Mouse (Mus musculus) limb, embryonic 14.5 days (tissue): ENCODE results near the gene Sugp2. TPM values are rescaled to one million over a fixed set of nuclear protein-coding genes. Genes with fewer than 3 reads are reported as not detected.

ENCODE experiments used
- ATAC-seq: fragments of 200-750 bp; cut with Nextera tagmentation; 2 replicates; pipeline ENCODE4 v1.8.0; 2017; ENCODE audit warnings: low read depth, moderate number of reproducible peaks, moderate TSS enrichment; ENCODE audit not compliant: low FRiP score
- DNase-seq: peaks from one replicate; pipeline ENCODE4 v3.0.0-alpha.2; 2015; ENCODE audit warnings: low spot score
- H3K27ac ChIP-seq: fragments of 300-500 bp; sonication (generic); replicated peaks from 2 replicates; pipeline ENCODE4 v1.5.1; 2014; ENCODE audit warnings: low read depth, mild to moderate bottlenecking, low read length, moderate library complexity, mixed read lengths
- H3K27me3 ChIP-seq: fragments of 300-500 bp; sonication (generic); 2 replicates; pipeline ENCODE4 v1.6.1; 2014; ENCODE audit warnings: low read length, mixed read lengths; ENCODE audit not compliant: control insufficient read depth, insufficient read depth
- H3K36me3 ChIP-seq: fragments of 300-500 bp; sonication (generic); 2 replicates; pipeline ENCODE4 v1.6.1; 2014; ENCODE audit warnings: mild to moderate bottlenecking, low read length, moderate library complexity, mixed read lengths; ENCODE audit not compliant: control insufficient read depth, insufficient read depth
- H3K4me1 ChIP-seq: fragments of 300-500 bp; sonication (generic); 2 replicates; pipeline ENCODE4 v1.6.1; 2014; ENCODE audit warnings: antibody characterized with exemption, low read length, mixed read lengths; ENCODE audit not compliant: control insufficient read depth, insufficient read depth
- H3K4me2 ChIP-seq: fragments of 300-500 bp; sonication (generic); replicated peaks from 2 replicates; pipeline ENCODE4 v1.6.1; 2014; ENCODE audit warnings: low read depth, mild to moderate bottlenecking, low read length, moderate library complexity; ENCODE audit not compliant: severe bottlenecking
- H3K4me3 ChIP-seq: fragments of 300-500 bp; sonication (generic); replicated peaks from 2 replicates; pipeline ENCODE4 v1.5.1; 2014; ENCODE audit warnings: low read length
- H3K9ac ChIP-seq: fragments of 300-500 bp; sonication (generic); 2 replicates; pipeline ENCODE4 v1.6.1; 2014; ENCODE audit warnings: mild to moderate bottlenecking, low read depth, low read length, moderate library complexity; ENCODE audit not compliant: severe bottlenecking
- H3K9me3 ChIP-seq: fragments of 300-500 bp; sonication (generic); 2 replicates; pipeline ENCODE4 v1.6.1; 2016; ENCODE audit warnings: low read length; ENCODE audit not compliant: control insufficient read depth
- POLR2A ChIP-seq: fragments of 200-500 bp; IDR thresholded peaks from 2 replicates; pipeline ENCODE4 v1.8.0; 2012; ENCODE audit warnings: inconsistent platforms, mild to moderate bottlenecking, moderate library complexity, borderline replicate concordance; ENCODE audit not compliant: insufficient read depth, insufficient read length; ENCODE audit errors: extremely low read depth
- WGBS: fragments of 180-500 bp; shearing (Covaris S2); extraction: QIAGEN DNeasy Blood & Tissue Kit; methylation state at CpG from one replicate; pipeline ENCODE4 v1.1.7; 2014; 5-methylcytosine and 5-hydroxymethylcytosine counted together
- polyA plus RNA-seq, 2 experiments: library from polyadenylated mRNA; depleted of rRNA in 1 of 2; stranded (reverse) in 1 of 2; unstranded in 1 of 2; fragments of >200 nt; fragmentation: Nextera tagmentation in 1 of 2; extraction: Ambion mirVana in 1 of 2; gene quantifications; 2 replicates each; pipeline versions ENCODE4 v1.2.1 to v1.2.3; 2012 to 2014

Sugp2 gene
- polyA plus RNA-seq, 2 experiments = 30.6 to 78.7 TPM

- H3K27ac ChIP-seq = peak within 1 kb of the TSS; percentile 82
- WGBS = 1% methylated on average over 12 of the region's 36 CpGs
- H3K4me2 ChIP-seq = peak within 1 kb of the TSS; percentile 75
- peaks cover 27% of the 10 kb centered on the region for H3K36me3 ChIP-seq
- ATAC-seq (peak; percentile 90), DNase-seq (peak; percentile 79)
- H3K27me3 ChIP-seq = no peaks in the 10 kb centered on the region
- H3K4me1 ChIP-seq = peaks cover 7% of the 10 kb centered on the region
- peak within 1 kb of the TSS; percentile 85 for H3K4me3 ChIP-seq
- H3K9me3 ChIP-seq = no peaks in the 10 kb centered on the region
- peak; percentile 80; the same call in 1 of the 2 replicates for TF ChIP-seq POLR2A
- peak within 1 kb of the TSS; percentile 94 for H3K9ac ChIP-seq
Measured at GRCm38 (mm10) chr8:70282603-70283135, 48.6 kb downstream of the Sugp2 start, which contains the start of gene Homer3. Homer3 (plus strand) TSS chr8:70282827.

GRCm38 (mm10) chr8:70283136-70284077, 49.4 kb downstream of the Sugp2 start:
- H3K9ac ChIP-seq = peak overlapping the region; percentile 94
- no peaks in the 10 kb centered on the region for H3K27me3 ChIP-seq
- H3K9me3 ChIP-seq = no peaks in the 10 kb centered on the region
- no peak for DNase-seq
- peak overlapping the region; percentile 85 for H3K4me3 ChIP-seq
- H3K27ac ChIP-seq = peak overlapping the region; percentile 82
- H3K36me3 ChIP-seq = peaks cover 30% of the 10 kb centered on the region
- H3K4me2 ChIP-seq = peak overlapping the region; percentile 75
- peak; percentile 65 for ATAC-seq
- TF ChIP-seq POLR2A = no peak
- 2% methylated on average over 46 of the region's 55 CpGs for WGBS
- peaks cover 4% of the 10 kb centered on the region for H3K4me1 ChIP-seq

GRCm38 (mm10) chr8:70284421-70284820, 50.4 kb downstream of the Sugp2 start:
- H3K27me3 ChIP-seq = no peaks in the 10 kb centered on the region
- H3K9ac ChIP-seq = no peak overlapping the region
- H3K36me3 ChIP-seq = peaks cover 40% of the 10 kb centered on the region
- TF ChIP-seq POLR2A = no peak
- 80% methylated on average over 5 of the region's 5 CpGs for WGBS
- 0 out of 2 replicates have a peak overlapping the region, but pooled peaks have one; percentile 21 for H3K4me2 ChIP-seq
- H3K9me3 ChIP-seq = no peaks in the 10 kb centered on the region
- no peak overlapping the region for H3K27ac ChIP-seq
- no peak for DNase-seq
- ATAC-seq = no peak
- no peak overlapping the region for H3K4me3 ChIP-seq
- H3K4me1 ChIP-seq = peaks cover 4% of the 10 kb centered on the region

- TF ChIP-seq POLR2A = no peak
- H3K36me3 ChIP-seq = peaks cover 48% of the 10 kb centered on the region
Measured at GRCm38 (mm10) chr8:70285304-70285703, 51.3 kb downstream of the Sugp2 start.

GRCm38 (mm10) chr8:70286737-70287136, 52.7 kb downstream of the Sugp2 start:
- Histone ChIP-seq H3K36me3 (peaks cover 62% of the 10 kb centered on the region), H3K9me3 (no peaks in the 10 kb centered on the region), H3K4me3 (no peak overlapping the region), H3K4me2 (no peak overlapping the region), H3K27me3 (no peaks in the 10 kb centered on the region), H3K9ac (no peak overlapping the region), H3K27ac (no peak overlapping the region), H3K4me1 (peaks cover 4% of the 10 kb centered on the region)
- ATAC-seq (no peak), DNase-seq (no peak)
- no peak for TF ChIP-seq POLR2A
- WGBS = 87% methylated on average over 8 of the region's 8 CpGs

More at GRCm38 (mm10) chr8:70285304-70285703, 51.3 kb downstream of the Sugp2 start:
- 92% methylated on average over 15 of the region's 15 CpGs for WGBS
- H3K27ac ChIP-seq = no peak overlapping the region
- no peak overlapping the region for H3K4me3 ChIP-seq
- DNase-seq = no peak
- no peaks in the 10 kb centered on the region for H3K27me3 ChIP-seq
- H3K9ac ChIP-seq = no peak overlapping the region
- ATAC-seq = no peak
- H3K9me3 ChIP-seq = no peaks in the 10 kb centered on the region
- H3K4me1 ChIP-seq = peaks cover 4% of the 10 kb centered on the region
- H3K4me2 ChIP-seq = no peak overlapping the region
